In genomic region chr3:40522846-40523245, GRCm38 (mm10) we compare ENCODE assay signal across 10 mouse cellular contexts. TPM values are rescaled to one million over a fixed set of nuclear protein-coding genes. Genes with fewer than 3 reads are reported as not detected.
A peak's percentile ranks its signal among the peaks of the same experiment; 100 is the strongest.
DNase-seq lines count a peak whose midpoint lies in the region; ATAC-seq and TF ChIP-seq lines count a peak whose summit lies in the region.
"Had no signal": no experiment of that assay in that cellular context is flagged by ENCODE, and none has a peak within 500 bp of the region (broad histone marks: within the 10 kb centered on the region; RNA-seq: fewer than 3 reads in every experiment).

No protein-coding gene starts in this region.

- H3K9ac ChIP-seq in lung, embryonic 16.5 days (ENCODE audit: low read length), result no peak overlapping the region
- no peak overlapping the region for H3K9ac ChIP-seq in hindbrain, embryonic 14.5 days

- H3K27ac ChIP-seq in gastrocnemius, adult 2 months, result no peak overlapping the region
- H3K27ac ChIP-seq in lung, embryonic 16.5 days (ENCODE audit: low read length), result no peak overlapping the region
- H3K27ac ChIP-seq in hindbrain, embryonic 14.5 days, result no peak overlapping the region
- H3K27ac ChIP-seq: forebrain, embryonic 13.5 days; neural tube, embryonic 12.5 days had no signal

- 50% methylated on average over 14 of the region's 14 CpGs for WGBS in lung, embryonic 16.5 days
- 52% methylated on average over 14 of the region's 14 CpGs for WGBS in lung, adult 2 months
- 64% methylated on average over 14 of the region's 14 CpGs for WGBS in hindbrain, embryonic 14.5 days

- no peaks in the 10 kb centered on the region for H3K9me3 ChIP-seq in lung, embryonic 16.5 days (ENCODE audit: control insufficient read depth, low read length)
- H3K9me3 ChIP-seq in hindbrain, embryonic 14.5 days (ENCODE audit: control insufficient read depth, low read length), result no peaks in the 10 kb centered on the region
- H3K9me3 ChIP-seq: forebrain, embryonic 13.5 days; neural tube, embryonic 12.5 days had no signal

- peak overlapping the region; percentile 18; the same call in 1 of the 2 replicates for H3K4me2 ChIP-seq in lung, embryonic 16.5 days (ENCODE audit: low read depth, low read length)
- peak overlapping the region; percentile 13; the same call in 1 of the 2 replicates for H3K4me2 ChIP-seq in hindbrain, embryonic 14.5 days (replicated peaks)
- peak overlapping the region; percentile 68 for H3K4me2 ChIP-seq in myocyte (ENCODE audit: low read depth)
- H3K4me2 ChIP-seq: neural tube, embryonic 12.5 days had no signal

- no peaks in the 10 kb centered on the region for H3K4me1 ChIP-seq in lung, embryonic 16.5 days (replicated peaks; ENCODE audit: control insufficient read depth, insufficient read depth, low read length)
- H3K4me1 ChIP-seq in lung, adult 2 months (ENCODE audit: control insufficient read depth, insufficient read depth, low read length), result no peaks in the 10 kb centered on the region
- 0 out of 2 replicates have a peak, but pooled peaks cover 6% of the 10 kb centered on the region for H3K4me1 ChIP-seq in hindbrain, embryonic 14.5 days (replicated peaks; ENCODE audit: control insufficient read depth, insufficient read depth, low read length)
- H3K4me1 ChIP-seq: neural tube, embryonic 12.5 days had no signal

- no peak overlapping the region for H3ac ChIP-seq in myocyte (ENCODE audit: control insufficient read depth, insufficient read length)

- no peaks in the 10 kb centered on the region for H3K36me3 ChIP-seq in lung, embryonic 16.5 days (ENCODE audit: control insufficient read depth, insufficient read depth, low read length)
- H3K36me3 ChIP-seq in hindbrain, embryonic 14.5 days (replicated peaks; ENCODE audit: control insufficient read depth, insufficient read depth), result no peaks in the 10 kb centered on the region
- H3K36me3 ChIP-seq in myocyte (ENCODE audit: control insufficient read depth, insufficient read depth), result no peaks in the 10 kb centered on the region
- H3K36me3 ChIP-seq: neural tube, embryonic 12.5 days had no signal

- peak overlapping the region; percentile 33 for H3K4me3 ChIP-seq in gastrocnemius, adult 2 months
- H3K4me3 ChIP-seq in lung, embryonic 16.5 days (ENCODE audit: low read length), result no peak overlapping the region
- no peak overlapping the region for H3K4me3 ChIP-seq in lung, adult 2 months (replicated peaks; ENCODE audit: extremely low read depth, low read depth, low read length)
- no peak overlapping the region for H3K4me3 ChIP-seq in hindbrain, embryonic 14.5 days (replicated peaks; ENCODE audit: low read length)
- H3K4me3 ChIP-seq in myocyte, result no peak overlapping the region
- H3K4me3 ChIP-seq: forebrain, embryonic 13.5 days; neural tube, embryonic 12.5 days had no signal

- H3K79me2 ChIP-seq in myocyte (ENCODE audit: control insufficient read depth, insufficient read depth), result no peaks in the 10 kb centered on the region

- ATAC-seq in lung, embryonic 16.5 days (ENCODE audit: low read depth), result 0 out of 2 replicates have a peak, but pooled peaks have one; percentile 23
- no peak for ATAC-seq in hindbrain, embryonic 14.5 days (ENCODE audit: low FRiP score)

- H3K27me3 ChIP-seq in lung, embryonic 16.5 days (ENCODE audit: control insufficient read depth, insufficient read depth, low read depth, low read length), result no peaks in the 10 kb centered on the region; the same call in 1 of the 2 replicates
- H3K27me3 ChIP-seq in hindbrain, embryonic 14.5 days (ENCODE audit: control insufficient read depth, insufficient read depth, low read length), result no peaks in the 10 kb centered on the region
- H3K27me3 ChIP-seq in myocyte (ENCODE audit: control insufficient read depth, insufficient read depth, insufficient read length), result no peaks in the 10 kb centered on the region
- H3K27me3 ChIP-seq: neural tube, embryonic 12.5 days had no signal

- intact Hi-C loops in gastrocnemius, adult 2 months (cut with DNase I), result no loop called here

- TF ChIP-seq POLR2A in lung, adult 2 months (IDR thresholded peaks at IDR 0.05; ENCODE audit: borderline replicate concordance, extremely low read depth, low read depth, low read length), result no peak
- no peak for TF ChIP-seq POLR2A in myocyte (IDR thresholded peaks at IDR 0.05; ENCODE audit: insufficient read length, low read depth)

- TF ChIP-seq CTCF in gastrocnemius, adult 2 months (IDR thresholded peaks at IDR 0.05), result no peak
- no peak for TF ChIP-seq CTCF in lung, adult 2 months (IDR thresholded peaks at IDR 0.05; ENCODE audit: insufficient read depth, low read length)

- no peak for DNase-seq in gastrocnemius, adult 2 months
- DNase-seq in gastrocnemius, postnatal 10 days, result no peak
- no peak for DNase-seq in lung, adult 2 months
- no peak for DNase-seq in hindbrain, embryonic 14.5 days (ENCODE audit: low spot score)
- DNase-seq in cerebellum, adult 9-10 months, result no peak
- no peak for DNase-seq in right cerebral cortex, postnatal 4 days

TF ChIP-seq in myocyte, 11 proteins besides CTCF, POLR2A, EP300 and RAD21:
- TF ChIP-seq REST (IDR thresholded peaks at IDR 0.05; ENCODE audit: insufficient read depth, insufficient read length) (no peak), POLR2AphosphoS2 (IDR thresholded peaks at IDR 0.05; ENCODE audit: insufficient read length, low read depth) (no peak), USF1 (IDR thresholded peaks at IDR 0.05; ENCODE audit: low read depth) (no peak)

RNA-seq across cellular contexts. Expression of gene Intu, which starts 8.2 kb away (rescaled TPM):
- 1 to 10 TPM; 1.2 to 2.3 TPM for total RNA-seq in gastrocnemius, adult 2 months (2021)
- total RNA-seq in gastrocnemius, postnatal 10 days (2021), result 1 to 10 TPM; 1.3 to 1.9 TPM
- polyA plus RNA-seq in lung, embryonic 16.5 days (2015; fragmentation: Nextera tagmentation; extraction: Ambion mirVana), result 3.1 and 3.4 TPM in 2 replicates
- 3.0 and 4.0 TPM in 2 replicates for polyA plus RNA-seq in lung, adult 2 months (2012; rRNA removed)
- polyA plus RNA-seq in hindbrain, embryonic 14.5 days (2014; fragmentation: Nextera tagmentation; extraction: Ambion mirVana), result 4.1 and 4.7 TPM in 2 replicates
- polyA plus RNA-seq in myocyte (2012; fragmentation: generic; extraction: Trizol), result 2.7 TPM

Comparison
In these comparisons a context has a peak if more than half of its experiments do, and no peak if none do; other contexts are left out.
1. H3K4me2 ChIP-seq: peak in every context shown above with its lines; median percentile 68 in myocyte; 18 in lung, embryonic 16.5 days; 13 in hindbrain, embryonic 14.5 days.